Mouse (Mus musculus): ENCODE results near the gene Tfdp1. TPM values are rescaled to one million over a fixed set of nuclear protein-coding genes. Genes with fewer than 3 reads are reported as not detected.

Gene Tfdp1
- polyA plus RNA-seq, 1 experiment, result 72.3 TPM

- no peaks in the 10 kb centered on the region for H3K4me1 ChIP-seq (ENCODE audit: control insufficient read depth, insufficient read depth, low read length)
- H3K4me3 ChIP-seq (replicated peaks; ENCODE audit: control insufficient read depth, low read depth, low read length), result no peak overlapping the region
- H3K27ac ChIP-seq (ENCODE audit: control insufficient read depth, insufficient read depth, low read depth, low read length, poor library complexity), result no peak overlapping the region
- 51% methylated on average over 13 of the region's 13 CpGs for WGBS
- TF ChIP-seq POLR2A (IDR thresholded peaks at IDR 0.05; ENCODE audit: borderline replicate concordance, control insufficient read depth, low read depth, low read length) (no peak), CTCF (IDR thresholded peaks at IDR 0.05; ENCODE audit: control insufficient read depth, insufficient read depth, low read length) (peak; percentile 92)
Measured at GRCm38 (mm10) chr8:13412891-13413558, 74.5 kb downstream of the Tfdp1 start.

GRCm38 (mm10) chr8:13413823-13414390, 75.4 kb downstream of the Tfdp1 start:
- Histone ChIP-seq H3K4me1 (ENCODE audit: control insufficient read depth, insufficient read depth, low read length) (no peaks in the 10 kb centered on the region), H3K27ac (ENCODE audit: control insufficient read depth, insufficient read depth, low read depth, low read length, poor library complexity) (no peak overlapping the region), H3K4me3 (replicated peaks; ENCODE audit: control insufficient read depth, low read depth, low read length) (no peak overlapping the region)
- 58% methylated on average over 12 of the region's 12 CpGs for WGBS
- no peak for TF ChIP-seq POLR2A (IDR thresholded peaks at IDR 0.05; ENCODE audit: borderline replicate concordance, control insufficient read depth, low read depth, low read length)
- no peak for TF ChIP-seq CTCF (IDR thresholded peaks at IDR 0.05; ENCODE audit: control insufficient read depth, insufficient read depth, low read length)

GRCm38 (mm10) chr8:13415879-13416278, 77.3 kb downstream of the Tfdp1 start:
- no peak overlapping the region for H3K4me3 ChIP-seq (replicated peaks; ENCODE audit: control insufficient read depth, low read depth, low read length)
- TF ChIP-seq POLR2A (IDR thresholded peaks at IDR 0.05; ENCODE audit: borderline replicate concordance, control insufficient read depth, low read depth, low read length) (no peak), CTCF (IDR thresholded peaks at IDR 0.05; ENCODE audit: control insufficient read depth, insufficient read depth, low read length) (no peak)
- no peaks in the 10 kb centered on the region for H3K4me1 ChIP-seq (ENCODE audit: control insufficient read depth, insufficient read depth, low read length)
- no peak overlapping the region for H3K27ac ChIP-seq (ENCODE audit: control insufficient read depth, insufficient read depth, low read depth, low read length, poor library complexity)
- 61% methylated on average over 10 of the region's 10 CpGs for WGBS

- H3K4me3 ChIP-seq (replicated peaks; ENCODE audit: control insufficient read depth, low read depth, low read length), result no peak overlapping the region
- no peaks in the 10 kb centered on the region for H3K4me1 ChIP-seq (ENCODE audit: control insufficient read depth, insufficient read depth, low read length)
- WGBS, result 74% methylated on average over 2 of the region's 2 CpGs
- no peak for TF ChIP-seq POLR2A (IDR thresholded peaks at IDR 0.05; ENCODE audit: borderline replicate concordance, control insufficient read depth, low read depth, low read length)
- TF ChIP-seq CTCF (IDR thresholded peaks at IDR 0.05; ENCODE audit: control insufficient read depth, insufficient read depth, low read length), result no peak
- no peak overlapping the region for H3K27ac ChIP-seq (ENCODE audit: control insufficient read depth, insufficient read depth, low read depth, low read length, poor library complexity)
Measured at GRCm38 (mm10) chr8:13419111-13419639, 80.6 kb downstream of the Tfdp1 start.

- TF ChIP-seq CTCF (IDR thresholded peaks at IDR 0.05; ENCODE audit: control insufficient read depth, insufficient read depth, low read length) (no peak), POLR2A (IDR thresholded peaks at IDR 0.05; ENCODE audit: borderline replicate concordance, control insufficient read depth, low read depth, low read length) (no peak)
- H3K27ac ChIP-seq (ENCODE audit: control insufficient read depth, insufficient read depth, low read depth, low read length, poor library complexity), result no peak overlapping the region
- 82% methylated on average over 6 of the region's 6 CpGs for WGBS
- no peaks in the 10 kb centered on the region for H3K4me1 ChIP-seq (ENCODE audit: control insufficient read depth, insufficient read depth, low read length)
- no peak overlapping the region for H3K4me3 ChIP-seq (replicated peaks; ENCODE audit: control insufficient read depth, low read depth, low read length)
Measured at GRCm38 (mm10) chr8:13420970-13421369, 82.4 kb downstream of the Tfdp1 start.

GRCm38 (mm10) chr8:13427351-13427750, 88.8 kb downstream of the Tfdp1 start:
- TF ChIP-seq POLR2A (IDR thresholded peaks at IDR 0.05; ENCODE audit: borderline replicate concordance, control insufficient read depth, low read depth, low read length), result no peak
- no peak for TF ChIP-seq CTCF (IDR thresholded peaks at IDR 0.05; ENCODE audit: control insufficient read depth, insufficient read depth, low read length)
- Histone ChIP-seq H3K4me3 (replicated peaks; ENCODE audit: control insufficient read depth, low read depth, low read length) (no peak overlapping the region), H3K27ac (ENCODE audit: control insufficient read depth, insufficient read depth, low read depth, low read length, poor library complexity) (no peak overlapping the region), H3K4me1 (ENCODE audit: control insufficient read depth, insufficient read depth, low read length) (no peaks in the 10 kb centered on the region)
- 7% methylated on average over 6 of the region's 6 CpGs for WGBS

Other genes with a start within 250 kb of the Tfdp1 start
- gene Pcid2, start 233.3 kb upstream of the Tfdp1 start, polyA plus RNA-seq (2011; ENCODE audit: insufficient read depth, insufficient read length, low replicate concordance, missing spikeins), result 16.6 and 19.1 TPM in 2 replicates
- 54.9 and 73.7 TPM in 2 replicates for gene Cul4a, start 233.1 kb upstream of the Tfdp1 start, polyA plus RNA-seq (2011; ENCODE audit: insufficient read depth, insufficient read length, low replicate concordance, missing spikeins)
- gene Lamp1, start 179.6 kb upstream of the Tfdp1 start, polyA plus RNA-seq (2011; ENCODE audit: insufficient read depth, insufficient read length, low replicate concordance, missing spikeins), result 61.3 and 127 TPM in 2 replicates
- gene Grtp1, start 138.1 kb upstream of the Tfdp1 start, polyA plus RNA-seq (2011; ENCODE audit: insufficient read depth, insufficient read length, low replicate concordance, missing spikeins), result 6.8 and 20.6 TPM in 2 replicates
- gene Adprhl1, start 84.6 kb upstream of the Tfdp1 start, polyA plus RNA-seq (2011; ENCODE audit: insufficient read depth, insufficient read length, low replicate concordance, missing spikeins), result 0.99 TPM in 1 of 2 replicates, not detected in the other
- gene Dcun1d2, start 50.6 kb upstream of the Tfdp1 start, polyA plus RNA-seq (2011; ENCODE audit: insufficient read depth, insufficient read length, low replicate concordance, missing spikeins), result 5.7 and 7.4 TPM in 2 replicates
- 7.4 and 7.9 TPM in 2 replicates for gene Tmco3, start 50.6 kb upstream of the Tfdp1 start, polyA plus RNA-seq (2011; ENCODE audit: insufficient read depth, insufficient read length, low replicate concordance, missing spikeins)
- not detected in 2 replicates for gene Atp4b, start 58.1 kb downstream of the Tfdp1 start, polyA plus RNA-seq (2011; ENCODE audit: insufficient read depth, insufficient read length, low replicate concordance, missing spikeins)
- gene Grk1, start 66.3 kb downstream of the Tfdp1 start, polyA plus RNA-seq (2011; ENCODE audit: insufficient read depth, insufficient read length, low replicate concordance, missing spikeins), result 0.20 TPM in 1 of 2 replicates, not detected in the other
- not detected in 2 replicates for gene Tmem255b, start 96.4 kb downstream of the Tfdp1 start, polyA plus RNA-seq (2011; ENCODE audit: insufficient read depth, insufficient read length, low replicate concordance, missing spikeins)
- gene Gas6, start 155.7 kb downstream of the Tfdp1 start, polyA plus RNA-seq (2011; ENCODE audit: insufficient read depth, insufficient read length, low replicate concordance, missing spikeins), result 33.7 and 50.8 TPM in 2 replicates
- 5.1 TPM in 1 of 2 replicates, not detected in the other for gene 1700029H14Rik, start 223.7 kb downstream of the Tfdp1 start, polyA plus RNA-seq (2011; ENCODE audit: insufficient read depth, insufficient read length, low replicate concordance, missing spikeins)

Data from bone marrow, adult 2 months (tissue).